Mouse (Mus musculus): ENCODE measurements around the gene Riok1.

The Riok1 gene

DNA sequence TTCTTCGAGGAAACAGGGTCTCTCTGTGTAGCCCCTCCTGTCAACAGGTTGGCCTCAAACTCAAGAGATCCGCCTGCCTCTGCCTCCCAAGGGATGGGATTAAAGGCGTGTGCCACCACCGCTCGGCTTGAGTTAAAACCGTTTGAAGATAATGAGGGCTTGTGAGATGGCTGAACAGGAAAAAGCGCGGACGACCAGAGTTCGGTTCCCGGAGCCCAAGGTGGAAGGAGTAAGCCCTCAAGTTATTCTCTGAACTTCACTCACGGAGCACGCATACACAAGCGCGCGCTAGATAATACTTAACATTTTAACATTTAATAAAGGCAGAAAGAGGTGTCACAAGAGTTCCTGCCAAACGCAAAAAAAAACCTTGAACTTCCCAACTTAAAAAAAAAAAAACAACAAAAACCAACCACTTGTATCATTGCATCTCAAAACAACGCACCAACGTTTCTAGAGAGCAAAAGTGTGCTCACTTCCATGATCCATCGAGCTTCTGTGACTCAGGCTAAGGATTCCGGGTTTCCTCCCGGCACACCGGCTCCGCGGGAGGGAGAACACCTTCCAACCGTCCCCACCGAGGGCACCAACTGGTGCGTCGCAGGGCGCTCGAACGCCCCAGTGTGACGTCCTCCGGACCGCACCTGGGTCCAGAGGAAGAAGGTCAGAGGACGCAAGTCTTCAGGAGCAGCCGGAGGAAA is at the start of gene Riok1:
Gene Riok1, plus strand, starts transcription at position 653 of the 701 bp plus-strand sequence.
- DNase-seq = no peak

- no peak for DNase-seq
Measured at GRCm38 (mm10) chr13:37989701-37990100, 47.1 kb upstream of the Riok1 start.

- DNase-seq = no peak
Measured at GRCm38 (mm10) chr13:37992638-37993371, 44.0 kb upstream of the Riok1 start.

DNA sequence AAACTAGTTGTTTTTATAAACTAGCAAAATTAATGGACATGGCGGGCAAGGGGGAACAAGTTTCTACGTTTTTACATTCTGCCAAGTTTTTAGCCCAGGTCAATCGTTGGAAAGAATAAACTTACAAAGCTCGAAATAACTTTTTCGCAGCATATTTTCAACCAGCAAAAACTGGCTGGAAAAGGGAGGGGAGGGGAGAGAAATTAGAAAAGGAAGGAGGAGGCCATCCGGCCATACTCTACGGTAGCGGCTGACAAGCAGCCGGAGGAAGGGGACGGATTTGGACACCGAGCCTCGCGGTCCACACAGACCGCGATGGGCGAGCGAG is 43.5 kb upstream of the Riok1 start:
- no peak for DNase-seq

DNA sequence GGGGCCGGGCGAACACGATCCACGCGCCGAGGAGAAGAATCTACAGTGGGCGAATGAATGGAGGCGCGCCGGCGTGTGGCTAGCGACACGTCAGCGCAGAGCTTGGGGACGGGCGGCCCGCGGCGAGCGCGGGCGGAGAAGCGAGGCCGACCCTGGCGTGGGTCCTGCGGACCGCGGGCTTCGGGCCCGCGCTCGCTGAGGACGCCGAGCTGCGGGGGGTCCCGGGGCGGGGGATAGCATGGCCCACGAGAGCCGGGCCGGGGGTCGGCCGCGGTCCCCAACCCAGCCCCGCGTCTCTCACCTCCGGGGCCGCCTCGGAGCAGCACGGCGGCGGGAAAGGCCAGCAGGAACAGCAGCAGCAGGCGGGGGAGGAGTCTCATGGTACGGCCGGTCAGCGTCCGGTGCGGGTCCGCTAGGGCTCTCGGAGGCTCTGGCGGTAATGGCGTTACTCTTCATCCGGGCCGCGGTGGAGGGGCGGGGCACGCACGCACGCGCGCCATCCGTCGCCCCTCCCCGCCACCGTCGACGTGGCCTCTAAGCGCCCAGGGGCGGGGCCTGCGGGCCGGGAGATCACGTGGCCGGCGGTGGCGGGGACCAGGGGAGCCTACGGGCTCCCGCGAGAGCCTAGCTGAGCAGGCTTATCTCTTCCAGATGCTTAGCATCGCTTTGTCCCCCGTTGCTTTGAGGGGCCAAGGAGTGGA is 42.9 kb upstream of the Riok1 start, which contains the start of gene Ssr1:
Gene Ssr1, minus strand, starts transcription at position 514 of the 701 bp plus-strand sequence.
- peak; percentile 98 for DNase-seq

DNA sequence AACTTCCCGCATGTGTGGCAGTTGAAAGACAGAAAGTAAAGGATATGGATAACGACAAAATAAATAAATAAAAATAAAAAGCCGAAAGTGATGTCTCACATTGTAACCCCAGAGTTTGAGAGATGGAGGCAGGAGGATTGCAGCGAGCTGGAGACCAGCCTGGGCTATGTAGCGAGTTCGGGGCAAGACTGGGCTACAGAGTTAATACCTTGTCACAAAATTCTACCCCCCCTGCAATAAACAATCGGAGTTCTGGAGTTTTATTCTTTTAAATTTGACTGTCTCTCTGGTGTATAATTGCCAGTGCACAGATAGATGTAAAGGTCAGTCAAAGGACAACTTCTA is 42.4 kb upstream of the Riok1 start:
- no peak for DNase-seq

DNA sequence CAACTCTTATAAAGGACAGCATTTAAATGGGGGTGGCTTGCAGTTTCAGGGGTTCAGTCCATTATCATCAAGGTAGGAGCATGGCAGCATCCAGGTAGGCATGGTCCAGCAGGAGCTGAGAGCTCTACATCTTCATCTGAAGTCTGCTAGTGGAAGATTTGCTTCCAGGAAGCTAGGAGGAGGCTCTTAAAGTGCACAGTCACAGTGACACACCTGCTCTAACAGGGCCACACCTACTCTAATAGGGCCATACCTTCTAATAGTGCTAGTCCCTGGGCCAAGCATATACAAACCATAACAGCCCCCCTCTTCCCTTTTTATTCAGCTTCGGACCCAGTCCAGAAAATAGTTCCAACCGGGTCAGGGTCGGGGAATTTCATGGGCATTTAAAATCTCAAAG is 37.1 kb upstream of the Riok1 start:
- DNase-seq = no peak

- no peak for DNase-seq
Measured at GRCm38 (mm10) chr13:38002461-38002860, 34.3 kb upstream of the Riok1 start.

DNA sequence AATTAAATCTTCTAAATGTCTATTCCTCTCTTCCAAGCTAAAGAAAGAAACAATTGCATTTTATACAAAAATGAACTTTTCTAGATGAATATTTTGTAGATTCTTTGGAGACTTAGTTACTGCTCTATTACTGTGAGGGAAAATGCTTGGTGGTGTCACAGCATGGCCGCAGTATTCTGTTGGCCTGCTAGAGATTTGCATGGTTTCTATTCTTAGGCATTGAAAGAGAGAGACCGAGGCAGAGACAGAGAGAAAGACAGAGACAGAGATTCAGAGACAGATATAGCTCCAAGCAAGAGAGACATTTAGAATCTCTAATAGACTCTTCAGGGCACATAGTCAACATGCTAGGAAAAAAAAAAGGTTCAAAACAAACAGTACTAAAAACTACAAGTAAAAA is 28.8 kb upstream of the Riok1 start:
- DNase-seq = no peak

DNA sequence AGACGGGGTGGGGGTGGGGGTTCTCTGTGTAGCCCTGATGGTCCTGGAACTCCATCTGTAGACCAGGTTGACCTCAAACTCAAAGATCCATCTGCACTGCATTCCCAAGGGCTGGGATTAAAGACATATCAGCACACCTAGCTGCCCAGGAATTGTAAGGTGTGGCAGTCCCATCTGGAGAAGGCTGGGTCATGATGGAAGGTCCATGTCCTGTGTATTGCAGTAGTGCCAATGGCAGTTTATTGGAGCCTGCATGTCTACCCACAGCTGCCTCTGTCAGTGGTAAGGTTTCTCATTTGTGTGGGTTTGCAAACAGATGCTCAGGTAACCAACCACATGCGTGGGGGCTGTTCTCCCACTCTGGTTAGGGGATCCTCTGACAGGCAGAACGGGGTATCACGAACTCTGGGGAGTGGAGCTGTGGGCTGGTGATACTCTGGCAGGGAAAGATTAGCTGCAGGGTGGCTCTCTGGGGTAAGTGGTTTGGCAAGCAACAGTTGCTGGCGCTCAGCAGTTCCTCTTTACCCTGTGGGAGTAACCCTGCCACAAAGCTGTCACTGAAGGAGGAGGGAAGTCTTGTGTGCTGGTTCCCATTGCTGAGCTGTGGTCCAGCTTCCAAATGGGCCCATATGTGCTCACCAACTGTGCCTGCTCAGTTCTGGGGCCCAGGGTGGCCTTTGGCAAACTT is 26.9 kb upstream of the Riok1 start:
- no peak for DNase-seq

- no peak for DNase-seq
Measured at GRCm38 (mm10) chr13:38010444-38010910, 26.3 kb upstream of the Riok1 start.

DNA sequence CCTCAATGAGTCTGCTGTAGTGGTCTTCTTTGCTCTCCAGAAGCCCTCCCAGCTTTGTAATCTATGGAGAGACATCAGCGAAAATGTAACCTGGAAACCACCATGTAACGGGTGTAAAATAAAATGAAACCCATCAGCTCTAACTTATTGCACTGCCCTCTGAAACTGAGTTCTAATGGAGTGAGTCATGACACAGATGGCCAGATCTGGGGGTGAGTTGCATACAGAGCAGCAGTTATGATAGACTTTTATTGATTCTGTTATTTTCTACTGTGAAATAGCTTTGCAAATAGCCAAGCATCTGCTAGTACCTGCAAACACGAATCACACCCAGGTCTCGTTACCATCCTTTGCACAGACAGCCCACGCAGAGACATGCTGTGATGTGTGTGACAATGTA is 24.4 kb upstream of the Riok1 start:
- DNase-seq = no peak

GRCm38 (mm10) chr13:38015591-38015990 is 21.2 kb upstream of the Riok1 start:
- DNase-seq = no peak

DNA sequence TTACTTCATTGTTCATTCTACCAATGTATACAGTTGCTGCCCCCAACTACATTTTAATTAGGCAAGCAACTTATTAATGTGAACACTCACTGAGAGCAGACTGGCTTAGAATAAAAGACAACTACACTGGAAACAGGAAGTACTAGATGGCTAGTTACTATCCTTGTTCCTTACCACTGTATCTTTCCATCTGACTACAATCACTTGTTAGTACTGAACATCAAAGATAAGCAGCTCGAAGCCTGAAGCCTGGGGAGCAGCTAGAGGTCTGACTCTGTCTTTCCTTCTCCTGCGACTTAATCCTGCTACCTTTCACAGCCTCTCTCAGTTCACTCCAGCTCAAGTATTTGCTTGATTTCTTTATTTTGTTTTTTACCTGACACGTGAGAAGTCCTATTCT is 18.0 kb upstream of the Riok1 start:
- DNase-seq = no peak

DNA sequence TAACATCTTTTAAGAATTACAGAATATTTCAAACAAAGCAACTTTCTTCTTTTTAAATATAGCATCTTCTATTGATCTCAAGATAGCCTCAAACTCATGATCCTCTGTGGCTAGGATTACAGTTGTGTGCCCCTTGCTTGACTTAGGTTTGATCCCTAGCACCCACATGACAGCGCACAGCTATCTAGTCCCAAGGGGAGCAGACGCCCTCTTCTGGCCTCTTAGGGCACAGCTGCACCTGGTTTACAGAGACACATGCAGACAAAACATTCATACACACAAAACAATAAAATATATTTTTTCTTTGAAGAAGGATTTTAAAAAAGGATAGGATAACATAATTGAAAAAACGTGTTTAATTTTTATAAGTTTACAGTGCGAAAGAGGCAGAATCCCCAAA is 10.9 kb upstream of the Riok1 start:
- no peak for DNase-seq

- DNase-seq = no peak
Measured at GRCm38 (mm10) chr13:38027618-38028248, 9.1 kb upstream of the Riok1 start.

DNA sequence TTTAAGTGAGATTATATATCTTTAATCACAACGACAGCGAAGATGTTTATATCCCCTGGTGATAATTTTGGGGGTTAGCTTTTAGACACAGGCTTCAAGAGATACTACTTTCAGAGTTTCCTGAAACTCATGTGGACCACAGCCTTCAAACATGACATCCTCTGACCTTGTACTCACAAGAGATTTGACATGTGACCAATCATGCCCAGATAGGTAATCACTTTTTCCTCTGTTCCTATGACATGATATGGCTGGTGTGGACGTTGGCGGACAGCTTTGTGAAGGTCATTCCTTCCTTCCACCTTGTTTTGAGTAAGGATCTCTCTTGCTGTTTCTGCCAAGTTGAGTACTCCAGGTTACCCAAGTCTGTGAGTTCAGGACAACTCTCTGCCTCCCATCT is 8.4 kb upstream of the Riok1 start:
- DNase-seq = no peak

DNA sequence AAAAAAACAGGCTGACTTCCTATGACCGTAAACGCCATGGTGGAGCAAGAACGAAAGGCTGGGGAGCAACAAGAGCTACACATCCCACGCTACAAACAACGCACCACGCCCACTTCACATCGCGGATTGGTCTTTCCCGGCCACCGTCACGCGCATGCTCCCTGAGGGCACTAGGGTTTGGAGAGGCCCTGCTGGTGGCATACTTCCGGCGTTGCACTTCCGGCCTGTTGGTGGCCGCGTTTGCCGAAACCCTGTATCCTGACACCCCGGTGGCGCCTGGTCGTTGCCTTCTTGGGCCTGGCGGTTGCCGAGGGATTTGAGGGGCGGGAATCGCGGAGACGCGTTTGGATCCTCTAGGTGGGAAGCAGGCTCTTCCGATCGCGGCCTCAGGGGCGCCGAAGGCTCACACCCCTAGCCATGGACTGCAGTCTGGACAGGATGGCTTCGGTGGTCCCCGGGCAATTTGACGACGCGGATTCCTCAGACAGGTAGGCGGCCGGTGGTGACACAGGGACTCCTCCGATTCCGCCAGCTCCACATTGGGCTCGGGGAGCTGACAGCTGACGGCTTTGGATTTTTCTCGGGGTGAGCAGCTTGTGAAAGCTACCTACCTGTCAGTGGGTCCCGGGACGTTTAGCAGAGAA is 371 bp downstream of the Riok1 start, which contains the start of gene Cage1:
Gene Cage1, minus strand, starts transcription at position 26 of the 644 bp plus-strand sequence.
- DNase-seq = peak; percentile 95

DNA sequence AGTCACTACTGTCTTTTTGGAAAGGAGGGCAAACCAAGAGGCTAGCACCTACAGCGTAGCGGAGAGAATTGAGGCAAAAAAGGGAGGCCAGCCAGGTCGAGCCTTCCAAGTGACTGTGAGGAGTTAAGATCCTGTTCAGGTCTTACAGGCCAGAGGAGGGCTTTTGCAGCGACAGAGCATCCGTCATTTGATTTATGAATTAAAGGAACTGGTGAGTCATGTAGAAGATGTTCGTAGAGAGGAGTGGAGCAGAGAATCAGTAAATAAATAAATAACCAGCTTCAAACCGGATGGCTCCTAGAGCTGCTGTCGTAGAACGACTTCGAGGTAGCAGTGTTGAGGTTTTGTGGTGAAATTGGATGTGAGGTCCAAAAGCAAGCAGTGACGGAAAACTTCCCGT is 1.0 kb downstream of the Riok1 start:
- no peak for DNase-seq

- no peak for DNase-seq
Measured at GRCm38 (mm10) chr13:38049888-38050287, 13.1 kb downstream of the Riok1 start.

- no peak for DNase-seq
Measured at GRCm38 (mm10) chr13:38062678-38063077, 25.9 kb downstream of the Riok1 start.
